Mouse (Mus musculus) spleen, adult 2 months (tissue): Measurements from ENCODE around the gene Fhit.

ENCODE experiments used
- CTCF ChIP-seq: fragments of 200-500 bp; IDR thresholded peaks from 2 replicates; pipeline ENCODE4 v1.5.1; 2011; ENCODE audit warnings: mild to moderate bottlenecking, inconsistent platforms; ENCODE audit not compliant: insufficient read depth, insufficient read length, insufficient replicate concordance; ENCODE audit errors: extremely low read depth
- POLR2A ChIP-seq: fragments of 200-500 bp; IDR thresholded peaks from 2 replicates; pipeline ENCODE4 v1.6.1; 2011; ENCODE audit warnings: low read depth, low read length, inconsistent platforms

- TF ChIP-seq CTCF (no peak), POLR2A (no peak)
These were observed 77.9 kb downstream of the Fhit start for GRCm38 (mm10) chr14:11083946-11084345.
